9 mouse cellular contexts compared by ENCODE assay signal in genomic region chr10:124349300-124349699, GRCm38 (mm10).
DNase-seq lines count a peak whose midpoint lies in the region; ATAC-seq and TF ChIP-seq lines count a peak whose summit lies in the region.
"Had no signal": no experiment of that assay in that cellular context is flagged by ENCODE, and none has a peak within 500 bp of the region (broad histone marks: within the 10 kb centered on the region; RNA-seq: fewer than 3 reads in every experiment).

No protein-coding gene starts in this region.

- H3K9me3 ChIP-seq in midbrain, postnatal 0 days (ENCODE audit: low read length) = no peaks in the 10 kb centered on the region
- H3K9me3 ChIP-seq in midbrain, embryonic 10.5 days (replicated peaks) = no peaks in the 10 kb centered on the region
- H3K9me3 ChIP-seq: stomach, embryonic 15.5 days had no signal

- no peak overlapping the region for H3K4me2 ChIP-seq in midbrain, postnatal 0 days (ENCODE audit: low read depth, low read length, poor library complexity, severe bottlenecking)
- H3K4me2 ChIP-seq: stomach, embryonic 15.5 days had no signal

- no peak for TF ChIP-seq CTCF in midbrain, postnatal 0 days (IDR thresholded peaks at IDR 0.05)

- H3K27me3 ChIP-seq in midbrain, postnatal 0 days (ENCODE audit: insufficient read depth, low read length) = no peaks in the 10 kb centered on the region
- no peaks in the 10 kb centered on the region for H3K27me3 ChIP-seq in midbrain, embryonic 10.5 days (ENCODE audit: low read depth, poor library complexity, severe bottlenecking)
- H3K27me3 ChIP-seq: stomach, embryonic 15.5 days had no signal

- no peak overlapping the region for H3K9ac ChIP-seq in midbrain, postnatal 0 days (replicated peaks; ENCODE audit: low read length, poor library complexity, severe bottlenecking)
- H3K9ac ChIP-seq: stomach, embryonic 15.5 days had no signal

- DNase-seq in frontal cortex, postnatal 14 days (ENCODE audit: low spot score in 2 of 2) = peak; percentile 6
- DNase-seq in frontal cortex, postnatal 25 days (ENCODE audit: low spot score in 2 of 2) = no peak
- peak; percentile 80 for DNase-seq in midbrain, postnatal 0 days (ENCODE audit: low spot score)
- DNase-seq in midbrain, embryonic 10.5 days (ENCODE audit: low spot score) = no peak
- peak; percentile 45 to 63 for DNase-seq in heart, adult 18-20 months
- peak; percentile 8 for DNase-seq in mesoderm, embryonic 11.5 days (ENCODE audit: low read depth, low spot score)
- no peak for DNase-seq in frontal cortex, adult 2 months (ENCODE audit: extremely low spot score in 1 of 2, low spot score in 1 of 2)
- no peak for DNase-seq in layer of hippocampus, postnatal 25 days (ENCODE audit: extremely low spot score in 1 of 2, low spot score in 1 of 2)

- H3K27ac ChIP-seq in midbrain, postnatal 0 days (ENCODE audit: low read depth, low read length) = no peak overlapping the region
- no peak overlapping the region for H3K27ac ChIP-seq in midbrain, embryonic 10.5 days (replicated peaks)
- H3K27ac ChIP-seq: stomach, embryonic 15.5 days had no signal

- no peaks in the 10 kb centered on the region for H3K36me3 ChIP-seq in midbrain, postnatal 0 days (ENCODE audit: insufficient read depth, low read length)
- H3K36me3 ChIP-seq in midbrain, embryonic 10.5 days = no peaks in the 10 kb centered on the region
- H3K36me3 ChIP-seq: stomach, embryonic 15.5 days had no signal

- no peaks in the 10 kb centered on the region for H3K4me1 ChIP-seq in midbrain, postnatal 0 days (ENCODE audit: insufficient read depth, low read length)
- H3K4me1 ChIP-seq in midbrain, embryonic 10.5 days = no peaks in the 10 kb centered on the region
- H3K4me1 ChIP-seq: stomach, embryonic 15.5 days had no signal

- 56% methylated on average over 2 of the region's 2 CpGs for WGBS in midbrain, postnatal 0 days
- WGBS in midbrain, embryonic 10.5 days = 92% methylated on average over 2 of the region's 2 CpGs

- no peak overlapping the region for H3K4me3 ChIP-seq in midbrain, postnatal 0 days (ENCODE audit: low read depth, low read length)
- H3K4me3 ChIP-seq in midbrain, embryonic 10.5 days = no peak overlapping the region
- H3K4me3 ChIP-seq: stomach, embryonic 15.5 days had no signal

- ATAC-seq in midbrain, postnatal 0 days (ENCODE audit: low FRiP score) = no peak; the same call in 1 of the 2 replicates

Comparison
In these comparisons a context has a peak if more than half of its experiments do, and no peak if none do; other contexts are left out.
1. DNase-seq: peak in frontal cortex, postnatal 14 days (2 of 2), midbrain, postnatal 0 days (single experiment), heart, adult 18-20 months (2 of 2) and mesoderm, embryonic 11.5 days (single experiment); none in frontal cortex, postnatal 25 days (0 of 2), midbrain, embryonic 10.5 days (single experiment), frontal cortex, adult 2 months (0 of 2) and layer of hippocampus, postnatal 25 days (0 of 2).